Comparison of ENCODE assay signal across 17 mouse cellular contexts in the genomic region with DNA sequence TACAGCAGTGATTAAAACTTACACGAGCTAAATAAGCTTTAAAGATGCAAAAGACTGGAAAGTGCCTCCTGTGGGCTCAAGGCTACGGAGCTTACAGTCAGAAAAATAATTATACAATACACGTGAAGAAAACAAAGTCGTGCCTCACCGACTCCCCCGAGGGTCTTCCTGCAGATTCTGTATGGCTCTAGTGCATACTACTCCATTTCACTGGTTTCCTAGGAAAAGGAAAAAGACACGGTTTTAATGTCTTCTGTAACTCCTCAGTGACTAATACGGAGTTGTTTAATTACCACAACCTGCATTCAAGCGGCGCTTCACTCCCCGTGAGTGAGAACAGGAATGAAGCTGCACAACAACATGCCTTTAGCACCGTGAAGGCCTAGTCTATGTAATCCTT.
"Had no signal": no experiment of that assay in that cellular context is flagged by ENCODE, and none has a peak within 500 bp of the region (broad histone marks: within the 10 kb centered on the region; RNA-seq: fewer than 3 reads in every experiment).

No protein-coding gene starts in this region.

- H3K27me3 ChIP-seq: midbrain, embryonic 12.5 days; neural tube, embryonic 12.5 days had no signal

- H3K4me3 ChIP-seq: midbrain, embryonic 10.5 days; midbrain, embryonic 12.5 days; myocyte; neural tube, embryonic 12.5 days had no signal

- H3K27ac ChIP-seq: midbrain, embryonic 10.5 days; midbrain, embryonic 12.5 days; neural tube, embryonic 12.5 days had no signal

- ATAC-seq: midbrain, embryonic 16.5 days had no signal

- H3K4me2 ChIP-seq: lung, embryonic 14.5 days; midbrain, embryonic 12.5 days; neural tube, embryonic 12.5 days had no signal

- H3K9me3 ChIP-seq: midbrain, embryonic 10.5 days; midbrain, embryonic 12.5 days; neural tube, embryonic 12.5 days had no signal

- DNase-seq: lung, adult 18-20 months; lung, embryonic 14.5 days; lung, postnatal 10 days; lung, postnatal 4 days; midbrain, embryonic 14.5 days; retina, postnatal 1 day; right cerebral cortex, postnatal 25 days; right cerebral cortex, postnatal 4 days; spleen, adult 18-20 months; thymus, adult 18-20 months; thymus, postnatal 14 days; thymus, postnatal 36 days had no signal

- H3K9ac ChIP-seq: lung, embryonic 14.5 days; midbrain, embryonic 12.5 days; neural tube, embryonic 12.5 days had no signal

- H3K4me1 ChIP-seq: midbrain, embryonic 10.5 days; midbrain, embryonic 12.5 days; neural tube, embryonic 12.5 days had no signal
